10 mouse cellular contexts compared by ENCODE assay signal in the genomic region with DNA sequence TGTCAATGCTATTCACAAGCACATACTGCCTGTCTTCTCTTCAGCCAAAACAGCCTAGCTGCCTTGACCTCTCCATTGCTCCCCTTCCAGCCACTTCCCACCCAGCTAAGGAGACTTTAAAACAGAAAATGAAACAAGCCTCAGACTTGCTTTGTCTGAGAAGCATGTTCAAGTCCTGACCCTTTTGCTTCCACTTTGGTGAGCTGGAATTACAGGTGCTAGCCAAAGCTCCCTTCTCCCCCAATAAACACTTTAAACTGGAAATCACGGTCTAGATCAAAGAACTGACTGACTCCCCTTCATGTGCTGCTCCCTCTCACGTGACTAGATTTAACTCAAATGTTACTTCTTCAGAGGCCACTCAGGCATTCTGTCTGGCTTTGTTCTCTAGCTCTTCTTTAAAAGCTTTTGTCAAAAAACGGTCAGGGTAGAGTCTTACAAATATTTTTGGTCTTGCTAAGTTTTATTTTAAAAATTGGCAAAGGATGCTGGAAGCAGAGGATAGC. TPM values are rescaled to one million over a fixed set of nuclear protein-coding genes. Genes with fewer than 3 reads are reported as not detected.
DNase-seq lines count a peak whose midpoint lies in the region; ATAC-seq and TF ChIP-seq lines count a peak whose summit lies in the region.
"Had no signal": no experiment of that assay in that cellular context is flagged by ENCODE, and none has a peak within 500 bp of the region (broad histone marks: within the 10 kb centered on the region; RNA-seq: fewer than 3 reads in every experiment).

No protein-coding gene starts in this region.

- intact Hi-C loops in heart, adult 2 months (cut with DNase I): loop anchor here (2.0 kb wide), 1 partner anchor 37 kb away; a partner anchor contains a TSS

- no peaks in the 10 kb centered on the region for H3K79me2 ChIP-seq in heart, adult 2 months (replicated peaks; ENCODE audit: control insufficient read depth, insufficient read depth, low read length)

- peak overlapping the region; percentile 85 for H3K4me2 ChIP-seq in heart, embryonic 13.5 days
- peak overlapping the region; percentile 63 for H3K4me2 ChIP-seq in forebrain, embryonic 14.5 days (ENCODE audit: low read length)
- H3K4me2 ChIP-seq in lung, embryonic 15.5 days: peak overlapping the region; percentile 76

- peak overlapping the region; percentile 98 for H3K4me3 ChIP-seq in heart, embryonic 13.5 days
- H3K4me3 ChIP-seq in heart, adult 2 months: no peak overlapping the region
- H3K4me3 ChIP-seq in ES-Bruce4 (ENCODE audit: low read depth, low read length): no peak overlapping the region
- H3K4me3 ChIP-seq in forebrain, embryonic 14.5 days (ENCODE audit: low read depth, low read length): 0 out of 2 replicates have a peak overlapping the region, but pooled peaks have one; percentile 91
- peak overlapping the region; percentile 94; the same call in 1 of the 2 replicates for H3K4me3 ChIP-seq in lung, embryonic 15.5 days

- peak overlapping the region; percentile 93; the same call in 1 of the 2 replicates for H3K9ac ChIP-seq in heart, embryonic 13.5 days
- no peak overlapping the region for H3K9ac ChIP-seq in heart, adult 2 months (ENCODE audit: low read depth, low read length)
- H3K9ac ChIP-seq in ES-Bruce4 (ENCODE audit: low read depth, poor library complexity, severe bottlenecking): peak overlapping the region; percentile 97
- no peak overlapping the region; the same call in 1 of the 2 replicates for H3K9ac ChIP-seq in forebrain, embryonic 14.5 days (ENCODE audit: low read length)
- no peak overlapping the region for H3K9ac ChIP-seq in lung, embryonic 15.5 days

- peaks cover 19% of the 10 kb centered on the region for H3K4me1 ChIP-seq in heart, embryonic 13.5 days
- peaks cover 2% of the 10 kb centered on the region for H3K4me1 ChIP-seq in heart, adult 2 months (ENCODE audit: control insufficient read depth, insufficient read depth, low read length)
- no peaks in the 10 kb centered on the region for H3K4me1 ChIP-seq in ES-Bruce4 (ENCODE audit: control insufficient read depth, insufficient read depth, low read length)
- peaks cover 12% of the 10 kb centered on the region for H3K4me1 ChIP-seq in forebrain, embryonic 14.5 days (ENCODE audit: control insufficient read depth, insufficient read depth, low read length)
- peaks cover 13% of the 10 kb centered on the region for H3K4me1 ChIP-seq in lung, embryonic 15.5 days

- TF ChIP-seq POLR2A in heart, adult 2 months (IDR thresholded peaks at IDR 0.05; ENCODE audit: insufficient read depth, low read depth, low read length): no peak
- TF ChIP-seq POLR2A in ES-Bruce4 (IDR thresholded peaks at IDR 0.05; ENCODE audit: insufficient read depth, low read length): no peak

- ATAC-seq in heart, embryonic 13.5 days (ENCODE audit: extremely low read depth, insufficient number of reproducible peaks, low FRiP score, low TSS enrichment): no peak
- ATAC-seq in forebrain, embryonic 14.5 days: no peak
- no peak for ATAC-seq in lung, embryonic 15.5 days (ENCODE audit: borderline replicate concordance, extremely low read depth, low FRiP score, low TSS enrichment)

- WGBS in heart, embryonic 13.5 days: 63% methylated on average over 3 of the region's 3 CpGs
- 72% methylated on average over 3 of the region's 3 CpGs for WGBS in heart, adult 2 months
- WGBS in forebrain, embryonic 14.5 days: 51% methylated on average over 3 of the region's 3 CpGs
- WGBS in lung, embryonic 15.5 days: 54% methylated on average over 3 of the region's 3 CpGs

- no peaks in the 10 kb centered on the region for H3K27me3 ChIP-seq in heart, embryonic 13.5 days (replicated peaks)
- H3K27me3 ChIP-seq in heart, adult 2 months (ENCODE audit: control insufficient read depth, insufficient read depth, low read length): no peaks in the 10 kb centered on the region
- H3K27me3 ChIP-seq in ES-Bruce4 (ENCODE audit: control insufficient read depth, insufficient read depth, low read length, poor library complexity, severe bottlenecking): no peaks in the 10 kb centered on the region
- H3K27me3 ChIP-seq in forebrain, embryonic 14.5 days (replicated peaks; ENCODE audit: control insufficient read depth, insufficient read depth, low read length): no peaks in the 10 kb centered on the region
- H3K27me3 ChIP-seq in lung, embryonic 15.5 days: no peaks in the 10 kb centered on the region
- H3K27me3 ChIP-seq: Patski had no signal

- TF ChIP-seq CTCF in heart, adult 2 months (IDR thresholded peaks at IDR 0.05): no peak
- TF ChIP-seq CTCF in ES-Bruce4 (IDR thresholded peaks at IDR 0.05; ENCODE audit: low read depth, low read length): no peak

- H3K36me3 ChIP-seq in heart, embryonic 13.5 days: 0 out of 2 replicates have a peak, but pooled peaks cover 8% of the 10 kb centered on the region
- H3K36me3 ChIP-seq in heart, adult 2 months (ENCODE audit: control insufficient read depth, insufficient read depth, low read length): no peaks in the 10 kb centered on the region; the same call in 1 of the 2 replicates
- H3K36me3 ChIP-seq in ES-Bruce4 (ENCODE audit: control insufficient read depth, insufficient read depth, low read length, poor library complexity, severe bottlenecking): peaks cover 12% of the 10 kb centered on the region
- peaks cover 9% of the 10 kb centered on the region; the same call in 1 of the 2 replicates for H3K36me3 ChIP-seq in forebrain, embryonic 14.5 days (ENCODE audit: control insufficient read depth, insufficient read depth, low read length)
- H3K36me3 ChIP-seq in lung, embryonic 15.5 days: no peaks in the 10 kb centered on the region

- no peak for TF ChIP-seq EP300 in heart, adult 2 months (IDR thresholded peaks at IDR 0.05; ENCODE audit: insufficient read depth, low read depth, low read length)
- TF ChIP-seq EP300 in ES-Bruce4 (IDR thresholded peaks at IDR 0.05; ENCODE audit: insufficient read depth, low read depth, low read length): no peak

- no peaks in the 10 kb centered on the region for H3K9me3 ChIP-seq in heart, embryonic 13.5 days
- H3K9me3 ChIP-seq in ES-Bruce4 (replicated peaks; ENCODE audit: control insufficient read depth, insufficient read depth, low read length, poor library complexity, severe bottlenecking): no peaks in the 10 kb centered on the region
- H3K9me3 ChIP-seq in forebrain, embryonic 14.5 days (replicated peaks; ENCODE audit: control insufficient read depth, low read length): no peaks in the 10 kb centered on the region
- H3K9me3 ChIP-seq in lung, embryonic 15.5 days: no peaks in the 10 kb centered on the region

- no peak for DNase-seq in heart, adult 2 months
- no peak for DNase-seq in forebrain, embryonic 14.5 days (ENCODE audit: low spot score)
- DNase-seq in gastrocnemius, postnatal 25 days: no peak
- no peak for DNase-seq in right cerebral cortex, postnatal 25 days
- DNase-seq in right cerebral cortex, postnatal 4 days: no peak
- DNase-seq: kidney, postnatal 36 days had no signal

- no peak overlapping the region for H3K27ac ChIP-seq in heart, embryonic 13.5 days (replicated peaks)
- H3K27ac ChIP-seq in heart, adult 2 months: no peak overlapping the region; the same call in 1 of the 2 replicates
- peak overlapping the region; percentile 26; the same call in 1 of the 2 replicates for H3K27ac ChIP-seq in ES-Bruce4 (ENCODE audit: insufficient read depth, low read length)
- no peak overlapping the region for H3K27ac ChIP-seq in forebrain, embryonic 14.5 days (ENCODE audit: low read depth, low read length)
- no peak overlapping the region for H3K27ac ChIP-seq in lung, embryonic 15.5 days

RNA-seq across cellular contexts. Expression of a gene that starts 1.0 kb away (rescaled TPM):
- 8.7 and 9.6 TPM in 2 replicates for polyA plus RNA-seq in heart, embryonic 13.5 days (2015; fragmentation: Nextera tagmentation; extraction: Ambion mirVana)
- total RNA-seq in heart, adult 2 months (2021): under 1 TPM; 0.50 to 0.96 TPM
- 0.23 and 0.73 TPM in 2 replicates for polyA plus RNA-seq in heart, adult 2 months (2012; rRNA removed)
- 33.9 and 34.2 TPM in 2 replicates for polyA plus RNA-seq in ES-Bruce4 (2011; ENCODE audit: insufficient read depth, insufficient read length, low read depth, missing spikeins)
- polyA plus RNA-seq in forebrain, embryonic 14.5 days (2014; fragmentation: Nextera tagmentation; extraction: Ambion mirVana): 19.1 and 21.4 TPM in 2 replicates
- polyA plus RNA-seq in lung, embryonic 15.5 days (2015; fragmentation: Nextera tagmentation; extraction: Ambion mirVana): 17.1 and 20.7 TPM in 2 replicates
- under 1 TPM; 0.72 to 0.84 TPM for total RNA-seq in gastrocnemius, postnatal 25 days (2021)

RNA-seq across cellular contexts. Expression of a gene that starts 36.8 kb away (rescaled TPM):
- polyA plus RNA-seq in heart, embryonic 13.5 days (2015; fragmentation: Nextera tagmentation; extraction: Ambion mirVana): 4.3 and 4.4 TPM in 2 replicates
- 1 to 10 TPM in 1 of 2 experiments, under 1 TPM in 1; 0.91 to 1.0 TPM for total RNA-seq in heart, adult 2 months (2021)
- 0.61 and 1.2 TPM in 2 replicates for polyA plus RNA-seq in heart, adult 2 months (2012; rRNA removed)
- polyA plus RNA-seq in ES-Bruce4 (2011; ENCODE audit: insufficient read depth, insufficient read length, low read depth, missing spikeins): 4.4 and 4.7 TPM in 2 replicates
- polyA plus RNA-seq in forebrain, embryonic 14.5 days (2014; fragmentation: Nextera tagmentation; extraction: Ambion mirVana): 7.2 and 7.3 TPM in 2 replicates
- polyA plus RNA-seq in lung, embryonic 15.5 days (2015; fragmentation: Nextera tagmentation; extraction: Ambion mirVana): 4.9 and 5.7 TPM in 2 replicates
- total RNA-seq in gastrocnemius, postnatal 25 days (2021): under 1 TPM; 0.75 to 0.97 TPM

RNA-seq across cellular contexts. Expression of a gene that starts 36.8 kb away (rescaled TPM):
- 73.9 and 79.5 TPM in 2 replicates for polyA plus RNA-seq in heart, embryonic 13.5 days (2015; fragmentation: Nextera tagmentation; extraction: Ambion mirVana)
- total RNA-seq in heart, adult 2 months (2021): 10 to 100 TPM; 21.5 to 22.7 TPM
- polyA plus RNA-seq in heart, adult 2 months (2012; rRNA removed): 16.9 and 21.5 TPM in 2 replicates
- polyA plus RNA-seq in ES-Bruce4 (2011; ENCODE audit: insufficient read depth, insufficient read length, low read depth, missing spikeins): 111 and 128 TPM in 2 replicates
- 91.7 and 92.6 TPM in 2 replicates for polyA plus RNA-seq in forebrain, embryonic 14.5 days (2014; fragmentation: Nextera tagmentation; extraction: Ambion mirVana)
- polyA plus RNA-seq in lung, embryonic 15.5 days (2015; fragmentation: Nextera tagmentation; extraction: Ambion mirVana): 119 and 120 TPM in 2 replicates
- total RNA-seq in gastrocnemius, postnatal 25 days (2021): 10 to 100 TPM; 12.6 to 13.2 TPM

RNA-seq across cellular contexts. Expression of a gene that starts 37.0 kb away (rescaled TPM):
- 0.13 and 0.18 TPM in 2 replicates for polyA plus RNA-seq in heart, embryonic 13.5 days (2015; fragmentation: Nextera tagmentation; extraction: Ambion mirVana)
- 10 to 100 TPM; 22.1 to 30.8 TPM for total RNA-seq in heart, adult 2 months (2021)
- 7.0 and 15.3 TPM in 2 replicates for polyA plus RNA-seq in heart, adult 2 months (2012; rRNA removed)
- 0.79 and 1.4 TPM in 2 replicates for polyA plus RNA-seq in ES-Bruce4 (2011; ENCODE audit: insufficient read depth, insufficient read length, low read depth, missing spikeins)
- polyA plus RNA-seq in forebrain, embryonic 14.5 days (2014; fragmentation: Nextera tagmentation; extraction: Ambion mirVana): 0.11 and 0.30 TPM in 2 replicates
- 0.12 and 0.14 TPM in 2 replicates for polyA plus RNA-seq in lung, embryonic 15.5 days (2015; fragmentation: Nextera tagmentation; extraction: Ambion mirVana)
- 10 to 100 TPM; 32.7 to 39.1 TPM for total RNA-seq in gastrocnemius, postnatal 25 days (2021)

RNA-seq across cellular contexts. Expression of a gene that starts 51.9 kb away (rescaled TPM):
- polyA plus RNA-seq in heart, embryonic 13.5 days (2015; fragmentation: Nextera tagmentation; extraction: Ambion mirVana): 4.9 and 5.0 TPM in 2 replicates
- 1 to 10 TPM; 2.1 to 2.7 TPM for total RNA-seq in heart, adult 2 months (2021)
- 2.1 and 5.1 TPM in 2 replicates for polyA plus RNA-seq in heart, adult 2 months (2012; rRNA removed)
- polyA plus RNA-seq in ES-Bruce4 (2011; ENCODE audit: insufficient read depth, insufficient read length, low read depth, missing spikeins): 14.7 and 15.2 TPM in 2 replicates
- 7.3 and 7.8 TPM in 2 replicates for polyA plus RNA-seq in forebrain, embryonic 14.5 days (2014; fragmentation: Nextera tagmentation; extraction: Ambion mirVana)
- 6.1 and 6.2 TPM in 2 replicates for polyA plus RNA-seq in lung, embryonic 15.5 days (2015; fragmentation: Nextera tagmentation; extraction: Ambion mirVana)
- 1 to 10 TPM; 1.8 to 3.0 TPM for total RNA-seq in gastrocnemius, postnatal 25 days (2021)

Comparison
In these comparisons a context has a peak if more than half of its experiments do, and no peak if none do; other contexts are left out.
1. H3K4me3 ChIP-seq: peak in heart, embryonic 13.5 days (single experiment), forebrain, embryonic 14.5 days (single experiment) and lung, embryonic 15.5 days (single experiment); none in heart, adult 2 months (single experiment) and ES-Bruce4 (single experiment).
2. H3K9ac ChIP-seq: peak in heart, embryonic 13.5 days (single experiment) and ES-Bruce4 (single experiment); none in heart, adult 2 months (single experiment), forebrain, embryonic 14.5 days (single experiment) and lung, embryonic 15.5 days (single experiment).
3. Peak in every context shown above with its lines, with median percentiles within 50 percentile points of each other: H3K4me2 ChIP-seq.